Mouse (Mus musculus) spleen, adult 2 months (tissue): ENCODE data around the gene Cyp26b1.

ENCODE experiments used
- CTCF ChIP-seq: fragments of 200-500 bp; IDR thresholded peaks from 2 replicates; pipeline ENCODE4 v1.5.1; 2011; ENCODE audit warnings: mild to moderate bottlenecking, inconsistent platforms; ENCODE audit not compliant: insufficient read depth, insufficient read length, insufficient replicate concordance; ENCODE audit errors: extremely low read depth
- POLR2A ChIP-seq: fragments of 200-500 bp; IDR thresholded peaks from 2 replicates; pipeline ENCODE4 v1.6.1; 2011; ENCODE audit warnings: low read depth, low read length, inconsistent platforms

DNA sequence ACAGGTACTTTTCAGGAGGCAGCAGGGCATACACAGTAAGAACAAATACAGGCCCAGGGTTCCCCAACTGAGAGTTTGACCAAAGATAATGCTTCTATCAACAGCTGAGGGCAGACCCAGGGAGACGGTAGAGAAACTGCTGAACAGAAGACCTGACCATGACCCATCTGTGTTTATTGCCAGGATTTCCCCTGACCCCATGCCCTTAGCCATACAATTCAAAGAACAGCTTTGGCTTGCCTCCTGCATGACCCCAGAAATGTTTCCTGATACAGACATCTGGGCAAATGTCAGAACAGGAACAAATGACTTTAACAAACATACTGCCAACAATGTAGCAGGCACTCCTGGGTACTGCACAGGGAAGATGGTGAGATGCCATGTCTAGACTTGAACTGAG lies 36.6 kb upstream of the Cyp26b1 start:
- TF ChIP-seq CTCF: no peak
- TF ChIP-seq POLR2A: no peak
